Mouse (Mus musculus) stomach, embryonic 16.5 days (tissue): ENCODE measurements around the gene Rbm8a. TPM values are rescaled to one million over a fixed set of nuclear protein-coding genes. Genes with fewer than 3 reads are reported as not detected.
"Not testable (repeated sequence)": the region's sequence is repeated elsewhere in the genome, so short reads cannot be mapped to it uniquely, and the experiment has no call there.

Experiments
- ATAC-seq: fragments of 200-750 bp; cut with Nextera tagmentation; 2 replicates; pipeline ENCODE4 v1.8.0; 2017; ENCODE audit warnings: moderate number of reproducible peaks, moderate TSS enrichment; ENCODE audit not compliant: insufficient read depth, low FRiP score
- H3K27ac ChIP-seq: fragments of 300-500 bp; sonication (generic); 2 replicates; pipeline ENCODE4 v1.5.1; 2014; ENCODE audit warnings: low read length
- H3K27me3 ChIP-seq: fragments of 300-500 bp; sonication (generic); 2 replicates; pipeline ENCODE4 v1.6.1; 2014; ENCODE audit warnings: low read length, control low read depth, mixed read lengths; ENCODE audit not compliant: control insufficient read depth, insufficient read depth
- H3K36me3 ChIP-seq: fragments of 300-500 bp; sonication (generic); 2 replicates; pipeline ENCODE4 v1.6.1; 2014; ENCODE audit warnings: low read length; ENCODE audit not compliant: control insufficient read depth, insufficient read depth
- H3K4me1 ChIP-seq: fragments of 300-500 bp; sonication (generic); 2 replicates; pipeline ENCODE4 v1.6.1; 2014; ENCODE audit warnings: low read length, control low read depth, mixed read lengths; ENCODE audit not compliant: control insufficient read depth, insufficient read depth
- H3K4me2 ChIP-seq: fragments of 300-500 bp; sonication (generic); 2 replicates; pipeline ENCODE4 v1.6.1; 2014; ENCODE audit warnings: low read depth, low read length, mixed read lengths
- H3K4me3 ChIP-seq: fragments of 300-500 bp; sonication (generic); replicated peaks from 2 replicates; pipeline ENCODE4 v1.5.1; 2014; ENCODE audit warnings: mild to moderate bottlenecking, low read length
- H3K9ac ChIP-seq: fragments of 300-500 bp; sonication (generic); 2 replicates; pipeline ENCODE4 v1.6.1; 2014; ENCODE audit warnings: low read length
- H3K9me3 ChIP-seq: fragments of 300-500 bp; sonication (generic); replicated peaks from 2 replicates; pipeline ENCODE4 v1.6.1; 2016; ENCODE audit warnings: low read length, control low read depth; ENCODE audit not compliant: control insufficient read depth
- WGBS: fragments of 180-500 bp; shearing (Covaris S2); extraction: QIAGEN DNeasy Blood & Tissue Kit; methylation state at CpG from one replicate; pipeline ENCODE4 v1.1.7; 2014; 5-methylcytosine and 5-hydroxymethylcytosine counted together
- polyA plus RNA-seq: library from polyadenylated mRNA; unstranded; fragments of >200 nt; fragmentation: Nextera tagmentation; extraction: Ambion mirVana; gene quantifications from 2 replicates; pipeline ENCODE4 v1.2.1, GENCODE M21; 2015

Gene Rbm8a
- polyA plus RNA-seq, 1 experiment from 2014 or later: 104 TPM

GRCm38 (mm10) chr3:96601251-96601787 lies 28.4 kb upstream of the Rbm8a start:
- H3K9me3 ChIP-seq: no peaks in the 10 kb centered on the region
- under 1% methylated on average over 28 of the region's 40 CpGs for WGBS
- H3K4me3 ChIP-seq: peak overlapping the region; percentile 71
- H3K27ac ChIP-seq: peak overlapping the region; percentile 97
- H3K9ac ChIP-seq: peak overlapping the region; percentile 88
- peaks cover 29% of the 10 kb centered on the region for H3K4me1 ChIP-seq
- peak; percentile 54 for ATAC-seq
- H3K27me3 ChIP-seq: no peaks in the 10 kb centered on the region
- peak overlapping the region; percentile 64 for H3K4me2 ChIP-seq
- no peaks in the 10 kb centered on the region for H3K36me3 ChIP-seq

GRCm38 (mm10) chr3:96601941-96602703 lies 27.6 kb upstream of the Rbm8a start:
- H3K9me3 ChIP-seq: no peaks in the 10 kb centered on the region
- no peaks in the 10 kb centered on the region for H3K27me3 ChIP-seq
- WGBS: 29% methylated on average over 10 of the region's 10 CpGs
- H3K36me3 ChIP-seq: no peaks in the 10 kb centered on the region
- H3K4me3 ChIP-seq: peak overlapping the region; percentile 71
- H3K4me2 ChIP-seq: peak overlapping the region; percentile 64
- no peak for ATAC-seq
- H3K27ac ChIP-seq: peak overlapping the region; percentile 97
- H3K9ac ChIP-seq: peak overlapping the region; percentile 88
- peaks cover 22% of the 10 kb centered on the region for H3K4me1 ChIP-seq

- H3K9me3 ChIP-seq: no peaks in the 10 kb centered on the region
- H3K9ac ChIP-seq: peak overlapping the region; percentile 88
- peak overlapping the region; percentile 97 for H3K27ac ChIP-seq
- no peaks in the 10 kb centered on the region for H3K27me3 ChIP-seq
- H3K4me3 ChIP-seq: peak overlapping the region; percentile 71
- ATAC-seq: no peak
- no peaks in the 10 kb centered on the region for H3K36me3 ChIP-seq
- peaks cover 20% of the 10 kb centered on the region for H3K4me1 ChIP-seq
- peak overlapping the region; percentile 64 for H3K4me2 ChIP-seq
- 29% methylated on average over 5 of the region's 5 CpGs for WGBS
Measured at GRCm38 (mm10) chr3:96602704-96603084, 27.0 kb upstream of the Rbm8a start.

- WGBS: 49% methylated on average over 5 of the region's 5 CpGs
- Histone ChIP-seq H3K4me3 (peak overlapping the region; percentile 71), H3K27ac (peak overlapping the region; percentile 97), H3K27me3 (no peaks in the 10 kb centered on the region), H3K9ac (no peak overlapping the region), H3K36me3 (no peaks in the 10 kb centered on the region), H3K4me1 (peaks cover 18% of the 10 kb centered on the region; the same call in 1 of the 2 replicates), H3K4me2 (peak overlapping the region; percentile 64), H3K9me3 (no peaks in the 10 kb centered on the region)
- no peak for ATAC-seq
Measured at GRCm38 (mm10) chr3:96603311-96603710, 26.4 kb upstream of the Rbm8a start.

DNA sequence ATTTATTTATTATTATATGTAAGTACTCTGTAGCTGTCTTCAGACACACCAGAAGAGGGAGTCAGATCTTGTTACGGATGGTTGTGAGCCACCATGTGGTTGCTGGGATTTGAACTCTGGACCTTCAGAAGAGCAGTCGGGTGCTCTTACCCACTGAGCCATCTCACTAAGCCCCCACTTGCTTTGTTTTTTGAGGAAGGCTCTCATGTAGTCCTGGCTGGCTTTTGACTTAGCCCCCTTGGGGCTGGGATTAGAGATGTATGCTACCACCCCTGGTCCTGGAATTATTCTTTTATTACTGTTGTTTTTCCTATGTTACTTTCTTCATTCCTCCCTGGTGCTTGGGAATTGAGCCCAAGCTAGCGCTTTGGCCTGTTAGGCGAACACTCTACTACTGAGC lies 23.7 kb upstream of the Rbm8a start:
- not testable (repeated sequence) for H3K9ac ChIP-seq, H3K36me3 ChIP-seq, ATAC-seq, H3K27ac ChIP-seq, H3K9me3 ChIP-seq, H3K4me3 ChIP-seq, H3K4me1 ChIP-seq, H3K4me2 ChIP-seq, H3K27me3 ChIP-seq
- WGBS: 93% methylated on average over 3 of the region's 4 CpGs

DNA sequence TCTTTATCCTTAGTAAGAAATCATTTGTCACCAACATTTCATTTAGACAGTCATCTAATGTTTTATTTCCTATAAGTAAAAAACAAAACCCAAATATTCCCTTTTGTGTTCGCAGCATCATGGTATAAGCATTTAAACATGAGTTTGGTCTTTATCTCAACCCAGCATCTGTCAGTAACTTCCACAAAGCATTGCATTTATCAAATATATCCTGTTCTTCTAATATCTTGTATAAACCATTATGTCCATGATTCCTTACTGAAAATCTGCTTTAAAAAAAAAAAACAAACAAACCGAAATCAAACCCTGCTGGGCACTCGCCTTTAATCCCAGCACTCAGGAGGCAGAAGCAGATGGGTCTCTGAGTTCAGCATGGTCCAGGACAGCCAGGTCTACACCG lies 23.1 kb upstream of the Rbm8a start:
- H3K27ac ChIP-seq: no peak overlapping the region
- H3K4me1 ChIP-seq: peaks cover 8% of the 10 kb centered on the region; the same call in 1 of the 2 replicates
- no peak overlapping the region for H3K4me2 ChIP-seq
- H3K36me3 ChIP-seq: no peaks in the 10 kb centered on the region
- no peaks in the 10 kb centered on the region for H3K27me3 ChIP-seq
- H3K4me3 ChIP-seq: no peak overlapping the region
- no peaks in the 10 kb centered on the region for H3K9me3 ChIP-seq
- no peak for ATAC-seq
- 85% methylated on average over 4 of the region's 4 CpGs for WGBS
- no peak overlapping the region for H3K9ac ChIP-seq

GRCm38 (mm10) chr3:96617941-96618340 lies 11.8 kb upstream of the Rbm8a start:
- no peak for ATAC-seq
- Histone ChIP-seq H3K27me3 (no peaks in the 10 kb centered on the region), H3K36me3 (0 out of 2 replicates have a peak, but pooled peaks cover 3% of the 10 kb centered on the region), H3K9me3 (no peaks in the 10 kb centered on the region), H3K27ac (no peak overlapping the region), H3K9ac (no peak overlapping the region), H3K4me3 (no peak overlapping the region), H3K4me2 (no peak overlapping the region), H3K4me1 (no peaks in the 10 kb centered on the region)
- WGBS: 88% methylated on average over 3 of the region's 3 CpGs

DNA sequence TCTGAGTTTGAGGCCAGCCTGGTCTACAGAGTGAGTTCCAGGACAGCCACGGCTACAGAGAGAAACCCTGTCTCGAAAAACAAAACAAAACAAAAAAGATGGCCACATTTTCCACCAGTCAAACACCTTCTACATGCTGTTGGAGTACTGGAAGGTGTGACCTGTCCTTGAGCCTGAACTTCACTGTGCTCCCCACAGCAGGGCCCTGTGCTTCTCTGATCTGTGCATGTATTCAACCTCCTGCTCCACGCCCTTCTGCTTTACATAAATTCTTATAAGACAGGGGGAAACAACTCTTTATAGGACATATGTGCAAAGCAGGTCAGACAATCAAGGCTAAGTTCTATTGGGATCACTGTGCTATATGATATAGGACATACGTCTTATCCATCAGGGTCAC lies 6.5 kb upstream of the Rbm8a start:
- H3K27ac ChIP-seq: no peak overlapping the region
- no peak for ATAC-seq
- H3K4me2 ChIP-seq: no peak overlapping the region
- no peaks in the 10 kb centered on the region for H3K4me1 ChIP-seq
- H3K9me3 ChIP-seq: no peaks in the 10 kb centered on the region
- 94% methylated on average over 4 of the region's 4 CpGs for WGBS
- no peaks in the 10 kb centered on the region for H3K27me3 ChIP-seq
- no peak overlapping the region for H3K4me3 ChIP-seq
- peaks cover 10% of the 10 kb centered on the region; the same call in 1 of the 2 replicates for H3K36me3 ChIP-seq
- no peak overlapping the region for H3K9ac ChIP-seq

GRCm38 (mm10) chr3:96632058-96632457 lies 2.3 kb downstream of the Rbm8a start:
- Histone ChIP-seq H3K4me1 (peaks cover 20% of the 10 kb centered on the region), H3K9me3 (no peaks in the 10 kb centered on the region), H3K4me2 (no peak overlapping the region), H3K9ac (no peak overlapping the region), H3K27me3 (no peaks in the 10 kb centered on the region), H3K27ac (no peak overlapping the region), H3K36me3 (peaks cover 6% of the 10 kb centered on the region; the same call in 1 of the 2 replicates), H3K4me3 (no peak overlapping the region)
- ATAC-seq: no peak
